Mouse (Mus musculus) G1E-ER4 (cell line): ENCODE results near the gene Bloc1s6. TPM values are rescaled to one million over a fixed set of nuclear protein-coding genes. Genes with fewer than 3 reads are reported as not detected.

Experiments
- GATA1 ChIP-seq: IDR thresholded peaks from one replicate; pipeline ENCODE4 v1.8.0; 2012; ENCODE audit warnings: low read length, inconsistent platforms
- polyA plus RNA-seq: library from polyadenylated mRNA; stranded (reverse); fragments of >175 nt; gene quantifications from 2 replicates; pipeline ENCODE4 v1.2.3, GENCODE M21; 2012

Gene Bloc1s6
- polyA plus RNA-seq: 14.1 and 21.6 TPM in 2 replicates

DNA sequence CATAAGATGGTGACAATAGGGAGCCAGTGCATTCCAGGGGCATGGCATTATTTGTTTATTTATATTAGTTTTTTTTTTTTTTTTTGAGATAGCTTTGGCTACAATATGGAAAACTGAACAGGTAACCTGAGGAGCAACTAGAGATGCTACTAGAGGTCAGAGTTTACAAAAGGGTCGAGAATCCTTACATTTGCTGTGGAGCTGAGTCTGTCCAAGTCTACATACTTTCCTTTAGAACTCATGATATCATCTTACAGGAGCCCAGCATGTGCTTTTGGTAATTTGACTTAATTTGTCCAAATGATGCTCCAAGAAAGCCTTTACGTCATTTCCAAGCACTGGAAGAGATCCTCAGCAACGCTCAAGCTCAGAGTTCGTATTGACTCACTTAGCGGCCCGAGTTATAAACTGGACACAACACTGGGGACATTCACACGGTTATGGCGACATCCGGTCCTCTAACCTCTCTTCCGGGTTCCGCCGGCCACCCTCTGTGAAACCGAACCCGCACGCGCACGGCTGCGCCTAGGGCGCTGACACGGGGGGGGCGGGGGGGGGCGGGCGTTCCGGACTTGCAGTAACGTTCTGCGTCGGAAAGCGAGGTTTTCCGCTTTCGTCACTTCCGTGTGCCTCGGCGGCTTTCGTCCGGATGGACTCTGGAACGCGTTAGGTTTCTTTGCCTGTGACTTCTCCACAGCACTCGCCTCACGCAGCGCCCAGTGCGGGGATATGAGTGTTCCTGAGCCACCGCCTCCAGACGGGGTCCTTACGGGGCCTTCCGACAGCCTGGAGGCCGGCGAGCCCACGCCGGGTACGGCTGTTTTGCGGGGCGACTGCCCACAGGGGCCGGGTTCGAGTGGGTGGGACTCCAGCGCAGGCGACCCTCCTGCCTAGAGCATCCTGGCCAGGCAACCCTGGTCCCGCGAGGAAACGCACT lies at the start of gene Bloc1s6:
Gene Bloc1s6, plus strand, starts transcription at position 610 of the 937 bp plus-strand sequence.
- no peak for TF ChIP-seq GATA1

GRCm38 (mm10) chr2:122697526-122697925 lies 40.8 kb upstream of the Bloc1s6 start:
- no peak for TF ChIP-seq GATA1

GRCm38 (mm10) chr2:122701012-122701411 lies 37.3 kb upstream of the Bloc1s6 start:
- no peak for TF ChIP-seq GATA1

- TF ChIP-seq GATA1: no peak
These were observed 36.5 kb upstream of the Bloc1s6 start for GRCm38 (mm10) chr2:122701871-122702180.

DNA sequence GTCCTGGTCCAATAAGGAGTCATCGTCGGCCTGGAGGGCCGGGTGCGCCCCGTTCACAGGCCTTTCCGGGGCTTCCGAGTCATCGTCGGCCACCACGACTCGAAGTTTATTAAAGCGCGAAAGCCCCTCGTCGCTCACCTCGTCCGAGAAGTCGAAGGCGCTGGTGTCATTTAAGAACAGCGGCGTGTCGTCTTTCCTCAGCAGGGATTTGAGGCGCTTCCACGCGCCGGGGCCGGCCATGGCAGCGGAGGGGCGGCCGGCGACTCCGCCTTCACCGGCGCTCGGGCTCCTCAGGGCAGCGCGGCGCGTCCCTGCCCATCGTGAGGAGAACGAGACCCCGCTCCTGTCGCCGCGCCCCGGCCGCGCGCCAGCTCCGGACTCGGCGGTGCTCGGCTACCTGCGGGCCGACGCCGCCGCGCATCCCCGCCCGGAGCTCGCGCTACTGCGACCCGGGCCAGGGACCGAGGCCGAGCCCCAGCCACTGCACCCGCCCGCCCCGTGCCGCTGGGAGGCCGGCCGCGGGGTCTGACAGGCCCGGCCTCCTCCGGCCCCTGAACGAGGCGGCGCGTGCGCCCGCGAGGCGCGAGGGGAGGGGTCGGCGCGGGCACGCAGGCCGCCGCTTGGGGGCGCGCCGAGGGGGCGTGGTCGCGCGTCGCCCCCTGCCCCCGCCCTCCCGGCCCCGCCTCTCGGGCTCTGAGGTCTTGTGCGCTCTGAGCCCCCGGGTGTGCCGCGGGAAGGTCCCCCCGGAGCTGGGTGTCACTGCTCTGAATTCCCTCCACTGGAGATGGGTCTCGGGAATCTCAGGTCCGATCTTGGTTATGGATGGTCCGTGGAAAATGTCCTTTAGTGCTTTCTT lies 35.9 kb upstream of the Bloc1s6 start, which contains the start of gene Slc30a4:
Gene Slc30a4, minus strand, starts transcription at position 483 of the 856 bp plus-strand sequence.
- TF ChIP-seq GATA1: no peak

- no peak for TF ChIP-seq GATA1
These were observed 33.7 kb upstream of the Bloc1s6 start for GRCm38 (mm10) chr2:122704572-122704971.

GRCm38 (mm10) chr2:122708080-122708479 lies 30.2 kb upstream of the Bloc1s6 start:
- no peak for TF ChIP-seq GATA1

GRCm38 (mm10) chr2:122709156-122709555 lies 29.1 kb upstream of the Bloc1s6 start:
- TF ChIP-seq GATA1: no peak

DNA sequence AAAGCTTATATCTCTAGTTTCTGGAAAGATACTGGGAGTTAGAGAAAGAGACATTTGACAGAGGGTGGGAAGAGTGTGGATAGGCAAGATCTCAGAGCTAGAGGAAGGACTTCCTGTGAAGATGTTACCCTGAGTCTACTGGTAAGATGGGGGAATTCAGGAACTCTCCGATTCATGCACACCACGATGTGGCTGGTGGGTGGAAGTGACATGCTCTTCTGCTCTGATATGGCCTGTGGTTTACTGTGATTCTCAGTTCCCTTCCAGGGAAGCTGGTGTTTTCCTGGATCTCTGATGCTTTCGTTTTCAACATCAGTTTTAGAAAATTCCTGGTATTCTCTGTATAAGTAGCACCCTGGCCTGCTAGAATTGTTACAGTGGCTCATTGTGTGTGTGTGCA lies 26.4 kb upstream of the Bloc1s6 start:
- no peak for TF ChIP-seq GATA1

DNA sequence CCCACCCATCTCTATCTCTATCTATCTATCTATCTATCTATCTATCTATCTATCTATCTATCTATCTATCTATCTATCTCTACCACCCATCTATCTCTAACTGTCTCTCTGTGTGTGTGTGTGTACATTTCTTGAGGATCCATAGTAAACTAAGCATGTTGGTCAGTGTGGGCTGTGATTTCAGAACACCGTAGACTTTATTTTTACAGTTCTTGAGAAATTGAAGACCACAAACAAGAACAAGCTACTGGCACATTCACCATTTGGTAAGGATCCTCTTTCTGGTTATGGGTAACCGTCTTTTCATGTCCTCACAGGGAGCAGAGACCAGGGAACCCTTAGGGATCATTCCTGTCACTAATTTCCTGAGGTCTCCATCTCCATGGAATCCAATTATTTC lies 25.5 kb upstream of the Bloc1s6 start:
- TF ChIP-seq GATA1: no peak

DNA sequence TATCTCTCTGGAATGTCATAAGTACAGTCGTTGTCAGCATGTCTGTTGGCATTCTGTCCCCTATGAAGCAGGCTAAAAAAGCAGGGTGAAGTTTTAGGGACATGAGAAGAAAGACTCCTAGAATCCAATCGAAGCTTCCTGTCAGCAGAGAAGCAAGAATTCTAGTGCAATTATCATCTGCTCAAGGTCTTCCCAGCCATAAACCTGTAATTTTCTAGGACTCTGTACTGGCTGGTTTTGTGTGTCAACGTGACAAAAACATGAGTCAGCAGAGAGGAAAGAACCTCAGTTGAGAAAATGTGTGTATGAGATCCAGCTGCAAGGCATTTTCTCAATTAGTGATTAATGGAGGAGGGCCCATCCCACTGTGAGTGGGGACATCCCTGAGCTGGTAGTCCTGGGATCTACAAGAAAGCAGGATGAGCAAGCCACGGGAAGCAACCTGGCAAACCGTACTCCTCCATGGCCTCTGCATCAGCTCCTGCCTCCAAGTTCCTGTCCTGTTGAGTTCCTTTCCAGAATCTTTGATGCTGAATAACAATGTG lies 23.1 kb upstream of the Bloc1s6 start:
- TF ChIP-seq GATA1: no peak

GRCm38 (mm10) chr2:122716301-122716842 lies 21.9 kb upstream of the Bloc1s6 start:
- TF ChIP-seq GATA1: no peak

GRCm38 (mm10) chr2:122719232-122719631 lies 19.1 kb upstream of the Bloc1s6 start:
- no peak for TF ChIP-seq GATA1

- no peak for TF ChIP-seq GATA1
These were observed 17.7 kb upstream of the Bloc1s6 start for GRCm38 (mm10) chr2:122720564-122720963.

DNA sequence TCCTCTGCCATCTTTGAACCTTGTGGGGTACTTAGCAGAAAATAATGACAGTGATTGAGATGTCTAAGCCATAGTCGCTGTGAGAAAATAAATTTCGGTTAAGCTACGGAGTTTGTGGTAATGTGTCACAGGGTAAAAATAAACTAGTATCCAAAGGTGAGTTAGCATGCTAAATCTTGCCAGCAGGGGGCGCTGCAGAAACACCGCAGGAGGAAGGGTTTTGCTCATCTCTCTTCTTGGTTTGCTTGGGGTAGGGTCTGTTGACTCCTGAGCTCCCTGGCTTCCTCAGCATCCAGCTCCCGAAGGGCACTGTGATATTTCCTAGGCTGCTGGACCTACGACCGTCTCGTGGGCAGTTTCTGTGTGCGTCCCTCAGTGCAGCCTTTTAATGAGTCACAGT lies 12.7 kb upstream of the Bloc1s6 start:
- TF ChIP-seq GATA1: no peak

- no peak for TF ChIP-seq GATA1
These were observed 6.8 kb upstream of the Bloc1s6 start for GRCm38 (mm10) chr2:122731456-122731855.
